Mouse (Mus musculus): ENCODE measurements around the gene Mrgpra2a.
"Not testable (repeated sequence)": the region's sequence is repeated elsewhere in the genome, so short reads cannot be mapped to it uniquely, and the experiment has no call there.

GRCm38 (mm10) chr7:47465278-47465981, 13.5 kb upstream of the Mrgpra2a start:
- TF ChIP-seq CTCF, EP300 (IDR thresholded peaks at IDR 0.05; ENCODE audit: low read depth): not testable (repeated sequence)

Data from liver, postnatal 0 days (tissue).